In the genomic region with DNA sequence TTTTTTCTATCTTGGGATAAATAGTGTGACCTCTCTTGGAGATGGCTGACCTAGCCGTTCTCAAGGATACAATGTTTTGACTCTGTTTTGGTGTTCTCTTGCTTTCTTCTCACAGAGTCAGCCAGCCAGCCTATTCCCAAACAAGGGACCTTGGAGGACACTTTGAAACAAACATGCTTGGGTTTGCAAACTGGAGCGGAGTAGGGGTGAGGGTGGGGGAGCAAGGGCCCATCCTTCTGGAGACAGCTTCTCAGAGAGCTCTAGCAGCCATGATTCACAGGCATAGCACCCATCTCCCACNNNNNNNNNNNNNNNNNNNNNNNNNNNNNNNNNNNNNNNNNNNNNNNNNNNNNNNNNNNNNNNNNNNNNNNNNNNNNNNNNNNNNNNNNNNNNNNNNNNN, we compare ENCODE assay signal across 24 mouse cellular contexts. TPM values are rescaled to one million over a fixed set of nuclear protein-coding genes. Genes with fewer than 3 reads are reported as not detected.
DNase-seq lines count a peak whose midpoint lies in the region; ATAC-seq lines count a peak whose summit lies in the region.
"Had no signal": no experiment of that assay in that cellular context is flagged by ENCODE, and none has a peak within 500 bp of the region (broad histone marks: within the 10 kb centered on the region; RNA-seq: fewer than 3 reads in every experiment).

No protein-coding gene starts in this region.

- H3K4me2 ChIP-seq in midbrain, embryonic 11.5 days, result no peak overlapping the region
- H3K4me2 ChIP-seq in midbrain, embryonic 13.5 days (replicated peaks), result no peak overlapping the region
- H3K4me2 ChIP-seq: embryonic facial prominence, embryonic 13.5 days; embryonic facial prominence, embryonic 15.5 days; forebrain, embryonic 12.5 days had no signal

- H3K4me3 ChIP-seq in midbrain, embryonic 11.5 days (ENCODE audit: low read depth, low read length), result no peak overlapping the region
- no peak overlapping the region for H3K4me3 ChIP-seq in midbrain, embryonic 13.5 days (replicated peaks)
- H3K4me3 ChIP-seq: embryonic facial prominence, embryonic 13.5 days; embryonic facial prominence, embryonic 15.5 days; erythroblast, embryonic 14.5 days; forebrain, embryonic 10.5 days; forebrain, embryonic 12.5 days had no signal

- no peaks in the 10 kb centered on the region for H3K4me1 ChIP-seq in midbrain, embryonic 11.5 days (ENCODE audit: control insufficient read depth, insufficient read depth, low read length)
- H3K4me1 ChIP-seq in midbrain, embryonic 13.5 days (replicated peaks), result peaks cover 3% of the 10 kb centered on the region; the same call in 1 of the 2 replicates

- H3K9ac ChIP-seq in midbrain, embryonic 11.5 days (ENCODE audit: low read length), result no peak overlapping the region
- H3K9ac ChIP-seq in midbrain, embryonic 13.5 days (replicated peaks), result no peak overlapping the region
- H3K9ac ChIP-seq: embryonic facial prominence, embryonic 13.5 days; embryonic facial prominence, embryonic 15.5 days; forebrain, embryonic 12.5 days had no signal

- peak; percentile 24 for DNase-seq in lung, postnatal 10 days
- no peak for DNase-seq in lung, postnatal 4 days
- DNase-seq in midbrain, embryonic 11.5 days (ENCODE audit: low spot score, missing footprints), result peak; percentile 56
- DNase-seq in ovary, postnatal 36 days (ENCODE audit: low spot score), result peak; percentile 78
- DNase-seq in ovary, postnatal 14 days (ENCODE audit: low spot score), result no peak
- peak; percentile 70 for DNase-seq in testis, postnatal 14 days (ENCODE audit: low spot score)
- no peak for DNase-seq in right cerebral cortex, postnatal 14 days
- DNase-seq: adrenal gland, adult 2 months; adrenal gland, postnatal 10 days; adrenal gland, postnatal 25 days; cerebellum, adult 11 months; cerebellum, adult 18-20 months; cerebellum, adult 8-10 months; cerebellum, adult 9-11 months; cerebellum, postnatal 14 days; cerebellum, postnatal 36 days; embryo, embryonic 11 days had no signal

- no peaks in the 10 kb centered on the region for H3K36me3 ChIP-seq in midbrain, embryonic 11.5 days (ENCODE audit: control insufficient read depth, insufficient read depth, low read length)
- no peaks in the 10 kb centered on the region for H3K36me3 ChIP-seq in midbrain, embryonic 13.5 days
- H3K36me3 ChIP-seq: embryonic facial prominence, embryonic 13.5 days; embryonic facial prominence, embryonic 15.5 days; forebrain, embryonic 10.5 days; forebrain, embryonic 12.5 days had no signal

- H3K27me3 ChIP-seq in midbrain, embryonic 11.5 days (ENCODE audit: control insufficient read depth, insufficient read depth, low read length), result no peaks in the 10 kb centered on the region
- H3K27me3 ChIP-seq in midbrain, embryonic 13.5 days, result no peaks in the 10 kb centered on the region
- H3K27me3 ChIP-seq: embryonic facial prominence, embryonic 13.5 days; embryonic facial prominence, embryonic 15.5 days; forebrain, embryonic 12.5 days had no signal

- no peak overlapping the region for H3K27ac ChIP-seq in midbrain, embryonic 11.5 days (ENCODE audit: low read depth, low read length)
- no peak overlapping the region for H3K27ac ChIP-seq in midbrain, embryonic 13.5 days
- H3K27ac ChIP-seq: embryonic facial prominence, embryonic 13.5 days; embryonic facial prominence, embryonic 15.5 days; forebrain, embryonic 10.5 days; forebrain, embryonic 12.5 days had no signal

- H3K9me3 ChIP-seq in midbrain, embryonic 11.5 days (ENCODE audit: control insufficient read depth, low read length), result no peaks in the 10 kb centered on the region
- no peaks in the 10 kb centered on the region for H3K9me3 ChIP-seq in midbrain, embryonic 13.5 days
- H3K9me3 ChIP-seq: embryonic facial prominence, embryonic 13.5 days; embryonic facial prominence, embryonic 15.5 days; forebrain, embryonic 10.5 days; forebrain, embryonic 12.5 days had no signal

- no peak for ATAC-seq in midbrain, embryonic 11.5 days (ENCODE audit: low FRiP score)
- no peak for ATAC-seq in midbrain, embryonic 13.5 days
- ATAC-seq: forebrain, embryonic 14.5 days had no signal

- WGBS in midbrain, embryonic 11.5 days, result 77% methylated on average over 2 of the region's 2 CpGs
- 100% methylated on average over 2 of the region's 2 CpGs for WGBS in midbrain, embryonic 13.5 days

RNA-seq across cellular contexts. Expression of a gene that starts 52.9 kb away (rescaled TPM):
- 24.7 and 27.3 TPM in 2 replicates for polyA plus RNA-seq in midbrain, embryonic 11.5 days (2014; fragmentation: Nextera tagmentation; extraction: Ambion mirVana)
- polyA plus RNA-seq in midbrain, embryonic 13.5 days (2015; fragmentation: Nextera tagmentation; extraction: Ambion mirVana), result 25.0 and 27.4 TPM in 2 replicates

Comparison
In these comparisons a context has a peak if more than half of its experiments do, and no peak if none do; other contexts are left out.
1. DNase-seq: peak in lung, postnatal 10 days (single experiment), midbrain, embryonic 11.5 days (single experiment), ovary, postnatal 36 days (single experiment) and testis, postnatal 14 days (single experiment); none in lung, postnatal 4 days (0 of 2), ovary, postnatal 14 days (single experiment) and right cerebral cortex, postnatal 14 days (single experiment).